Mouse (Mus musculus): ENCODE measurements around the gene S100a6.

DNA sequence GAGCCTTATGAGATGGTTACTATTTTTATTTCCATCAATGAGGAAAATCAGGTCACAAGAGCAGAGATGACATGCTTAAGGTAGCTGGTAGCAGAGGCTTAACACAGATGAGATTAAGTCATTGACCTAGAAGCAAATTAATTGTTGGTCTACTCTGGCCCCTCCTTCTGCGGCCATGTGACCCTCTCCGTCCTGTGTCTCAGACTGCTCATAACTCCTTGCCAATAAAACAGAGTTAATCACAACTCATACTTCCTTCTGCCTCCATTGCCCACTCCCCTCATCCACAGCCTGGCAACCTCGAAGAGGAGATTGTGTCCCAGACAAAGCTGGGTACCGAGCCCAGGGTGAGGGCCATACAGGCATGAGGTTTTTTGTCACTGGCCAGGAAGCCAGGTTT is 14.5 kb upstream of the S100a6 start:
- TF ChIP-seq CTCF (IDR thresholded peaks at IDR 0.05; ENCODE audit: borderline replicate concordance, insufficient read depth, low read length), result no peak
- no peak for TF ChIP-seq POLR2A (IDR thresholded peaks at IDR 0.05; ENCODE audit: low read depth, low read length)

Measured in embryonic fibroblast, embryonic 13.5 days (primary cell).